Mouse (Mus musculus) liver, embryonic 16.5 days (tissue): Measurements from ENCODE around the gene Olfr825. TPM values are rescaled to one million over a fixed set of nuclear protein-coding genes. Genes with fewer than 3 reads are reported as not detected.

Source experiments
- polyA plus RNA-seq: library from polyadenylated mRNA; unstranded; fragments of >200 nt; fragmentation: Nextera tagmentation; extraction: Ambion mirVana; gene quantifications from 2 replicates; pipeline ENCODE4 v1.2.1, GENCODE M21; 2015

The Olfr825 gene
- polyA plus RNA-seq, 1 experiment from 2014 or later = not detected

Other genes with a start within 250 kb of the Olfr825 start
- gene Olfr818, start 217.7 kb downstream of the Olfr825 start, polyA plus RNA-seq = not detected in 2 replicates
- not detected in 2 replicates for gene Olfr819, start 199.5 kb downstream of the Olfr825 start, polyA plus RNA-seq
- not detected in 2 replicates for gene Olfr247, start 190.6 kb downstream of the Olfr825 start, polyA plus RNA-seq
- not detected in 2 replicates for gene Gm10310, start 181.7 kb downstream of the Olfr825 start, polyA plus RNA-seq
- not detected in 2 replicates for gene Olfr820, start 154.1 kb downstream of the Olfr825 start, polyA plus RNA-seq
- not detected in 2 replicates for gene Olfr821, start 136.4 kb downstream of the Olfr825 start, polyA plus RNA-seq
- not detected in 2 replicates for gene Olfr822, start 95.6 kb downstream of the Olfr825 start, polyA plus RNA-seq
- not detected in 2 replicates for gene Olfr823, start 51.4 kb downstream of the Olfr825 start, polyA plus RNA-seq
- not detected in 2 replicates for gene Olfr824, start 36.8 kb downstream of the Olfr825 start, polyA plus RNA-seq
- not detected in 2 replicates for gene Olfr826, start 17.4 kb upstream of the Olfr825 start, polyA plus RNA-seq
- not detected in 2 replicates for gene Olfr827, start 47.6 kb upstream of the Olfr825 start, polyA plus RNA-seq
- not detected in 2 replicates for gene Neurod4, start 113.5 kb upstream of the Olfr825 start, polyA plus RNA-seq
- 1.2 and 1.3 TPM in 2 replicates for gene Tespa1, start 156.1 kb upstream of the Olfr825 start, polyA plus RNA-seq
- 0.01 TPM in 1 of 2 replicates, not detected in the other for gene Vmn2r84, start 227.6 kb upstream of the Olfr825 start, polyA plus RNA-seq